Mouse (Mus musculus): ENCODE measurements at regions not wholly inside any gene's neighbourhood (a gene's known extent, or its start where the extent isn't known, plus 50 kb on each side); places are given as distances from the start of the nearest gene placed in this dataset.
A peak's percentile ranks its signal among the peaks of the same experiment; 100 is the strongest.

- no peaks in the 10 kb centered on the region for H3K36me3 ChIP-seq (ENCODE audit: control insufficient read depth, insufficient read depth, low read length)
- H3K4me3 ChIP-seq (ENCODE audit: low read depth, low read length) = no peak overlapping the region
- H3K4me1 ChIP-seq (ENCODE audit: control insufficient read depth, insufficient read depth, low read length) = peaks cover 8% of the 10 kb centered on the region
- H3K27me3 ChIP-seq (ENCODE audit: control insufficient read depth, insufficient read depth, low read length) = no peaks in the 10 kb centered on the region
- peak overlapping the region; percentile 57 for H3K27ac ChIP-seq (ENCODE audit: low read depth, low read length)
- ATAC-seq (ENCODE audit: low read depth) = peak; percentile 56
- WGBS = 26% methylated on average over 12 of the region's 12 CpGs
- no peak overlapping the region for H3K9ac ChIP-seq (replicated peaks; ENCODE audit: low read depth, low read length)
- H3K4me2 ChIP-seq (ENCODE audit: low read depth, low read length) = peak overlapping the region; percentile 19; the same call in 1 of the 2 replicates
- no peaks in the 10 kb centered on the region for H3K9me3 ChIP-seq (ENCODE audit: control insufficient read depth, low read length)
These were observed 57.5 kb upstream of the Gm45716 start for GRCm38 (mm10) chr11:90129793-90130624.

- ATAC-seq (ENCODE audit: low read depth) = peak; percentile 92
- no peaks in the 10 kb centered on the region for H3K36me3 ChIP-seq (ENCODE audit: control insufficient read depth, insufficient read depth, low read length)
- peaks cover 8% of the 10 kb centered on the region for H3K4me1 ChIP-seq (ENCODE audit: control insufficient read depth, insufficient read depth, low read length)
- WGBS = 0% methylated on average over 1 of the region's 1 CpGs
- H3K27ac ChIP-seq (ENCODE audit: low read depth, low read length) = no peak overlapping the region; the same call in 1 of the 2 replicates
- H3K27me3 ChIP-seq (ENCODE audit: control insufficient read depth, insufficient read depth, low read length) = no peaks in the 10 kb centered on the region
- H3K4me3 ChIP-seq (ENCODE audit: low read depth, low read length) = no peak overlapping the region
- H3K9me3 ChIP-seq (ENCODE audit: control insufficient read depth, low read length) = no peaks in the 10 kb centered on the region
- no peak overlapping the region for H3K9ac ChIP-seq (replicated peaks; ENCODE audit: low read depth, low read length)
- no peak overlapping the region for H3K4me2 ChIP-seq (ENCODE audit: low read depth, low read length)
These were observed 56.8 kb upstream of the Gm45716 start for GRCm38 (mm10) chr11:90130635-90131034.

DNA sequence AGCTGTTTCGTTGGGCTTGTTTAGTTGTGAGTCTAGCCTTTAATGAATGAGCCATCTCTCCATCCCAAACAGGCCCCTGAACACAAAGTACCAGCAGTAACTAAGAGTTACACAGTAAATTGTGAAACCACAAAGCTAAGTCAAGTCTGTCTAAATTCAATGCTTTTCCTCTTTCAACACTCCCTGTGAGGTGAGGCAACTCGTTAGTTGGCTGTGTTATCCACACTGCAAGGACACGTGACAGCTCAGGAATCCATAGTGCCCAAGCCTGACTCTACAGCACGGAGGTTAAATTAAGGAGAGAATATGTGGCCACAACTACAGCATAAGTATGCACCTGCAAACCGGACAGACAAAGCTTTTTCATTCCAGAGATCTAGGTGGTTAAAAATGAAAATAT, 54.9 kb upstream of the Gm45716 start:
- H3K9me3 ChIP-seq (ENCODE audit: control insufficient read depth, low read length) = no peaks in the 10 kb centered on the region
- H3K4me3 ChIP-seq (ENCODE audit: low read depth, low read length) = no peak overlapping the region
- no peak overlapping the region for H3K9ac ChIP-seq (replicated peaks; ENCODE audit: low read depth, low read length)
- ATAC-seq (ENCODE audit: low read depth) = no peak
- H3K4me1 ChIP-seq (ENCODE audit: control insufficient read depth, insufficient read depth, low read length) = peaks cover 8% of the 10 kb centered on the region
- H3K36me3 ChIP-seq (ENCODE audit: control insufficient read depth, insufficient read depth, low read length) = no peaks in the 10 kb centered on the region
- WGBS = 85% methylated on average over 5 of the region's 5 CpGs
- no peaks in the 10 kb centered on the region for H3K27me3 ChIP-seq (ENCODE audit: control insufficient read depth, insufficient read depth, low read length)
- H3K27ac ChIP-seq (ENCODE audit: low read depth, low read length) = no peak overlapping the region
- no peak overlapping the region for H3K4me2 ChIP-seq (ENCODE audit: low read depth, low read length)

GRCm38 (mm10) chr11:90136307-90136706, 51.2 kb upstream of the Gm45716 start:
- no peak overlapping the region for H3K4me3 ChIP-seq (ENCODE audit: low read depth, low read length)
- ATAC-seq (ENCODE audit: low read depth) = no peak
- H3K9me3 ChIP-seq (ENCODE audit: control insufficient read depth, low read length) = no peaks in the 10 kb centered on the region
- H3K4me2 ChIP-seq (ENCODE audit: low read depth, low read length) = no peak overlapping the region
- no peak overlapping the region for H3K9ac ChIP-seq (replicated peaks; ENCODE audit: low read depth, low read length)
- WGBS = 85% methylated on average over 7 of the region's 7 CpGs
- no peaks in the 10 kb centered on the region for H3K4me1 ChIP-seq (ENCODE audit: control insufficient read depth, insufficient read depth, low read length)
- H3K27ac ChIP-seq (ENCODE audit: low read depth, low read length) = no peak overlapping the region
- H3K36me3 ChIP-seq (ENCODE audit: control insufficient read depth, insufficient read depth, low read length) = no peaks in the 10 kb centered on the region
- no peaks in the 10 kb centered on the region for H3K27me3 ChIP-seq (ENCODE audit: control insufficient read depth, insufficient read depth, low read length)
